Mouse (Mus musculus) embryonic facial prominence, embryonic 10.5 days (tissue): Measurements from ENCODE around the gene Dcaf8. TPM values are rescaled to one million over a fixed set of nuclear protein-coding genes. Genes with fewer than 3 reads are reported as not detected.
"Not testable (repeated sequence)": the region's sequence is repeated elsewhere in the genome, so short reads cannot be mapped to it uniquely, and the experiment has no call there.

ENCODE experiments used
- DNase-seq: peaks from one replicate; pipeline ENCODE4 v3.0.0-alpha.2; 2017; ENCODE audit warnings: low spot score
- H3K27ac ChIP-seq: fragments of 300-500 bp; sonication (generic); replicated peaks from 2 replicates; pipeline ENCODE4 v1.5.1; 2016; ENCODE audit warnings: mild to moderate bottlenecking
- H3K27me3 ChIP-seq: fragments of 300-500 bp; sonication (generic); replicated peaks from 2 replicates; pipeline ENCODE4 v1.6.1; 2016; ENCODE audit warnings: low read depth, mild to moderate bottlenecking; ENCODE audit not compliant: poor library complexity, severe bottlenecking
- H3K36me3 ChIP-seq: fragments of 300-500 bp; sonication (generic); replicated peaks from 2 replicates; pipeline ENCODE4 v1.6.1; 2016; ENCODE audit warnings: mild to moderate bottlenecking, moderate library complexity
- H3K4me1 ChIP-seq: fragments of 300-500 bp; sonication (generic); 2 replicates; pipeline ENCODE4 v1.6.1; 2016
- H3K4me3 ChIP-seq: fragments of 300-500 bp; sonication (generic); 2 replicates; pipeline ENCODE4 v1.5.1; 2016; ENCODE audit warnings: mild to moderate bottlenecking, moderate library complexity
- H3K9me3 ChIP-seq: fragments of 300-500 bp; sonication (generic); 2 replicates; pipeline ENCODE4 v1.6.1; 2016; ENCODE audit warnings: mild to moderate bottlenecking
- WGBS: fragments of 180-500 bp; shearing (Covaris S2); methylation state at CpG from one replicate; pipeline ENCODE4 v1.1.7; 2016; 5-methylcytosine and 5-hydroxymethylcytosine counted together
- polyA plus RNA-seq: library from polyadenylated mRNA; unstranded; fragments of >200 nt; fragmentation: Nextera tagmentation; extraction: Ambion mirVana; gene quantifications from 2 replicates; pipeline ENCODE4 v1.2.1, GENCODE M21; 2016

Dcaf8 gene
- polyA plus RNA-seq, 1 experiment from 2014 or later: 141 TPM

GRCm38 (mm10) chr1:172217148-172217547, 69.3 kb downstream of the Dcaf8 start:
- peaks cover 69% of the 10 kb centered on the region for H3K4me1 ChIP-seq
- WGBS: 1% methylated on average over 5 of the region's 5 CpGs
- no peaks in the 10 kb centered on the region for H3K27me3 ChIP-seq
- H3K9me3 ChIP-seq: no peaks in the 10 kb centered on the region
- peak; percentile 96 for DNase-seq
- H3K36me3 ChIP-seq: no peaks in the 10 kb centered on the region
- H3K27ac ChIP-seq: peak overlapping the region; percentile 82
- H3K4me3 ChIP-seq: peak overlapping the region; percentile 43

GRCm38 (mm10) chr1:172218164-172218910, 70.5 kb downstream of the Dcaf8 start:
- Histone ChIP-seq H3K27ac (peak overlapping the region; percentile 89; the same call in 1 of the 2 replicates), H3K9me3 (no peaks in the 10 kb centered on the region), H3K4me3 (no peak overlapping the region), H3K4me1 (peaks cover 66% of the 10 kb centered on the region), H3K36me3 (no peaks in the 10 kb centered on the region), H3K27me3 (no peaks in the 10 kb centered on the region)
- 58% methylated on average over 15 of the region's 15 CpGs for WGBS
- no peak for DNase-seq

GRCm38 (mm10) chr1:172219451-172220406, 71.8 kb downstream of the Dcaf8 start, which contains the start of gene Casq1:
Casq1 (minus strand) TSS chr1:172219868.
- no peak within 1 kb of the TSS for H3K4me3 ChIP-seq
- peak within 1 kb of the TSS; percentile 89 for H3K27ac ChIP-seq
- no peaks in the 10 kb centered on the region for H3K9me3 ChIP-seq
- no peaks in the 10 kb centered on the region for H3K27me3 ChIP-seq
- peaks cover 61% of the 10 kb centered on the region for H3K4me1 ChIP-seq
- no peak for DNase-seq
- 82% methylated on average over 19 of the region's 19 CpGs for WGBS
- H3K36me3 ChIP-seq: no peaks in the 10 kb centered on the region

- no peaks in the 10 kb centered on the region for H3K9me3 ChIP-seq
- peak overlapping the region; percentile 89 for H3K27ac ChIP-seq
- 60% methylated on average over 10 of the region's 10 CpGs for WGBS
- H3K27me3 ChIP-seq: no peaks in the 10 kb centered on the region
- no peak for DNase-seq
- no peak overlapping the region for H3K4me3 ChIP-seq
- peaks cover 61% of the 10 kb centered on the region for H3K4me1 ChIP-seq
- no peaks in the 10 kb centered on the region for H3K36me3 ChIP-seq
Measured at GRCm38 (mm10) chr1:172220414-172220813, 72.5 kb downstream of the Dcaf8 start.

GRCm38 (mm10) chr1:172221297-172222063, 73.6 kb downstream of the Dcaf8 start:
- H3K27ac ChIP-seq: peak overlapping the region; percentile 89

GRCm38 (mm10) chr1:172228209-172228608, 80.3 kb downstream of the Dcaf8 start:
- Histone ChIP-seq H3K27ac (no peak overlapping the region), H3K36me3 (no peaks in the 10 kb centered on the region), H3K4me1 (0 out of 2 replicates have a peak, but pooled peaks cover 4% of the 10 kb centered on the region), H3K4me3 (no peak overlapping the region), H3K9me3 (no peaks in the 10 kb centered on the region), H3K27me3 (no peaks in the 10 kb centered on the region)
- WGBS: 92% methylated on average over 2 of the region's 2 CpGs
- DNase-seq: no peak

More at GRCm38 (mm10) chr1:172221297-172222063, 73.6 kb downstream of the Dcaf8 start:
- Histone ChIP-seq H3K27me3 (no peaks in the 10 kb centered on the region), H3K9me3 (no peaks in the 10 kb centered on the region), H3K4me1 (peaks cover 61% of the 10 kb centered on the region), H3K36me3 (no peaks in the 10 kb centered on the region), H3K4me3 (peak overlapping the region; percentile 29)
- DNase-seq: peak; percentile 78
- 33% methylated on average over 11 of the region's 11 CpGs for WGBS

GRCm38 (mm10) chr1:172229215-172229614, 81.3 kb downstream of the Dcaf8 start:
- no peaks in the 10 kb centered on the region for H3K27me3 ChIP-seq
- H3K4me3 ChIP-seq: no peak overlapping the region
- no peaks in the 10 kb centered on the region for H3K36me3 ChIP-seq
- 0 out of 2 replicates have a peak, but pooled peaks cover 4% of the 10 kb centered on the region for H3K4me1 ChIP-seq
- no peaks in the 10 kb centered on the region for H3K9me3 ChIP-seq
- DNase-seq: no peak
- no peak overlapping the region for H3K27ac ChIP-seq
- 90% methylated on average over 1 of the region's 1 CpGs for WGBS

GRCm38 (mm10) chr1:172240945-172241708, 93.2 kb downstream of the Dcaf8 start:
- DNase-seq: no peak

GRCm38 (mm10) chr1:172242401-172242800, 94.5 kb downstream of the Dcaf8 start:
- peaks cover 18% of the 10 kb centered on the region for H3K4me1 ChIP-seq
- H3K27ac ChIP-seq: no peak overlapping the region
- DNase-seq: no peak
- no peaks in the 10 kb centered on the region for H3K36me3 ChIP-seq
- H3K9me3 ChIP-seq: no peaks in the 10 kb centered on the region
- 48% methylated on average over 2 of the region's 2 CpGs for WGBS
- H3K27me3 ChIP-seq: peaks cover 46% of the 10 kb centered on the region
- H3K4me3 ChIP-seq: no peak overlapping the region

More at GRCm38 (mm10) chr1:172240945-172241708, 93.2 kb downstream of the Dcaf8 start:
- H3K27ac ChIP-seq: no peak overlapping the region
- H3K36me3 ChIP-seq: no peaks in the 10 kb centered on the region
- peaks cover 40% of the 10 kb centered on the region for H3K27me3 ChIP-seq
- 56% methylated on average over 6 of the region's 6 CpGs for WGBS
- no peak overlapping the region for H3K4me3 ChIP-seq
- H3K4me1 ChIP-seq: peaks cover 18% of the 10 kb centered on the region
- no peaks in the 10 kb centered on the region for H3K9me3 ChIP-seq

- DNase-seq: peak; percentile 41
- Histone ChIP-seq H3K4me1 (peaks cover 18% of the 10 kb centered on the region), H3K36me3 (no peaks in the 10 kb centered on the region), H3K9me3 (no peaks in the 10 kb centered on the region), H3K4me3 (0 out of 2 replicates have a peak overlapping the region, but pooled peaks have one; percentile 6), H3K27me3 (peaks cover 46% of the 10 kb centered on the region), H3K27ac (no peak overlapping the region)
- WGBS: 26% methylated on average over 16 of the region's 16 CpGs
Measured at GRCm38 (mm10) chr1:172243547-172244205, 95.8 kb downstream of the Dcaf8 start.

- not testable (repeated sequence) for DNase-seq, H3K9me3 ChIP-seq, H3K27ac ChIP-seq, H3K36me3 ChIP-seq
- peaks cover 18% of the 10 kb centered on the region for H3K4me1 ChIP-seq
- WGBS: 36% methylated on average over 23 of the region's 23 CpGs
- H3K4me3 ChIP-seq: peak overlapping the region; percentile 8; the same call in 1 of the 2 replicates
- H3K27me3 ChIP-seq: peaks cover 46% of the 10 kb centered on the region
Measured at GRCm38 (mm10) chr1:172244645-172245044, 96.8 kb downstream of the Dcaf8 start.
